Mouse (Mus musculus): ENCODE results near the gene Pde7b.
A peak's percentile ranks its signal among the peaks of the same experiment; 100 is the strongest.

The Pde7b gene

GRCm38 (mm10) chr10:20548833-20549710 is 175.8 kb downstream of the Pde7b start:
- peak; percentile 80 for DNase-seq (ENCODE audit: low read depth, low spot score)

GRCm38 (mm10) chr10:20547951-20548551 is 176.8 kb downstream of the Pde7b start:
- peak; percentile 23 for DNase-seq (ENCODE audit: low read depth, low spot score)

GRCm38 (mm10) chr10:20543121-20543520 is 181.8 kb downstream of the Pde7b start:
- DNase-seq (ENCODE audit: low read depth, low spot score) = no peak

GRCm38 (mm10) chr10:20533811-20534210 is 191.1 kb downstream of the Pde7b start:
- DNase-seq (ENCODE audit: low read depth, low spot score) = no peak

- no peak for DNase-seq (ENCODE audit: low read depth, low spot score)
Measured at GRCm38 (mm10) chr10:20531921-20532320, 193.0 kb downstream of the Pde7b start.

- no peak for DNase-seq (ENCODE audit: low read depth, low spot score)
Measured at GRCm38 (mm10) chr10:20528544-20529411, 196.1 kb downstream of the Pde7b start.

GRCm38 (mm10) chr10:20527737-20528136 is 197.1 kb downstream of the Pde7b start:
- no peak for DNase-seq (ENCODE audit: low read depth, low spot score)

- DNase-seq (ENCODE audit: low read depth, low spot score) = no peak
Measured at GRCm38 (mm10) chr10:20518529-20518889, 206.4 kb downstream of the Pde7b start.

GRCm38 (mm10) chr10:20517756-20518528 is 206.9 kb downstream of the Pde7b start:
- DNase-seq (ENCODE audit: low read depth, low spot score) = peak; percentile 42

GRCm38 (mm10) chr10:20513891-20514290 is 211.0 kb downstream of the Pde7b start:
- DNase-seq (ENCODE audit: low read depth, low spot score) = no peak

GRCm38 (mm10) chr10:20513461-20513860 is 211.4 kb downstream of the Pde7b start:
- DNase-seq (ENCODE audit: low read depth, low spot score) = no peak

- no peak for DNase-seq (ENCODE audit: low read depth, low spot score)
Measured at GRCm38 (mm10) chr10:20509819-20510218, 215.1 kb downstream of the Pde7b start.

- no peak for DNase-seq (ENCODE audit: low read depth, low spot score)
Measured at GRCm38 (mm10) chr10:20508497-20508896, 216.4 kb downstream of the Pde7b start.

GRCm38 (mm10) chr10:20507732-20508412 is 217.0 kb downstream of the Pde7b start:
- DNase-seq (ENCODE audit: low read depth, low spot score) = peak; percentile 28

- DNase-seq (ENCODE audit: low read depth, low spot score) = no peak
Measured at GRCm38 (mm10) chr10:20507069-20507468, 217.8 kb downstream of the Pde7b start.

GRCm38 (mm10) chr10:20505454-20505853 is 219.4 kb downstream of the Pde7b start:
- DNase-seq (ENCODE audit: low read depth, low spot score) = no peak

- DNase-seq (ENCODE audit: low read depth, low spot score) = no peak
Measured at GRCm38 (mm10) chr10:20504800-20505199, 220.1 kb downstream of the Pde7b start.

GRCm38 (mm10) chr10:20503265-20504025 is 221.4 kb downstream of the Pde7b start:
- peak; percentile 11 for DNase-seq (ENCODE audit: low read depth, low spot score)

GRCm38 (mm10) chr10:20501221-20501620 is 223.7 kb downstream of the Pde7b start:
- no peak for DNase-seq (ENCODE audit: low read depth, low spot score)

- DNase-seq (ENCODE audit: low read depth, low spot score) = no peak
Measured at GRCm38 (mm10) chr10:20495051-20495450, 229.8 kb downstream of the Pde7b start.
